Mouse (Mus musculus) cerebellum, adult 2 months (tissue): ENCODE measurements around the gene Asgr1.

ENCODE experiments used
- CTCF ChIP-seq: fragments of 200-500 bp; IDR thresholded peaks from 2 replicates; pipeline ENCODE4 v1.5.1; 2011; ENCODE audit warnings: low read depth, mild to moderate bottlenecking, control low read depth, low read length, moderate library complexity, borderline replicate concordance; ENCODE audit not compliant: insufficient read depth
- POLR2A ChIP-seq: fragments of 200-500 bp; IDR thresholded peaks from 2 replicates; pipeline ENCODE4 v1.6.1; 2011; ENCODE audit warnings: low read length, control low read depth, borderline replicate concordance; ENCODE audit not compliant: insufficient read depth

DNA sequence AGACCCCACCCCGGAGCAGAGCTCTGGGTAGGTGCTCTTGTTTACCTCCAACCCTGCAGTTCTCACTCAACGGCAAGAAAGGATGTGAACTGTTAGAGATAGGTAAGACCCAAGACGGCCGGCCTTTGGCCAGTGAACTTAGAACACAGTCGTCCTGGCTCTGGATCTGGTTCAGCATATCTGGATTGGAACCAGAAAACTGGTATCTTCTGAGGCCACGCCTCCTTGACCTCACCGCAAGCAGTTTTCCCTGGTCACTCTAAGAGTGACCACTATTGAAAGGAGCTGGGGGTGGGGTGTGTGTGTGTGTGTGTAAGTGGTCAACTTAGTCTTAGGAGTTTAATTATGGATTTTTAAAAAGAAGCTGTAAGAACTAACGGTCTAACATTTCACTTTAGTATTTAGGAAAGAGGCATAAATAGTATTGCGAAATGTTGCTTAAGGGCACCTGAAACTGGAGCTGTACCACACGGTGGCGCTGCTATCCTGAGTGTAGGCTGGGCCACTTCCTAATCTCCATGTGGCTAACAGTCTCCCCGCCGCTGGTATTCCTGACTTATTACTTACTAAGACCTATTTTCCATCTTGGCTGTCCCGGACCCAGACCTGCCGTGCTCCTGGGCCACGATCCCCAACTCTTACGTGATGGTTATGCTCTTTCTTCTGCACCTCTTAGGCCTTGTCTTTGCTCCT lies 20.6 kb downstream of the Asgr1 start:
- TF ChIP-seq POLR2A (no peak), CTCF (peak; percentile 91)
